Mouse (Mus musculus) cortical plate, adult 2 months (tissue): ENCODE results near the gene Akap12. TPM values are rescaled to one million over a fixed set of nuclear protein-coding genes. Genes with fewer than 3 reads are reported as not detected.

Experiments used
- H3K27ac ChIP-seq: fragments of 200-500 bp; 2 replicates; pipeline ENCODE4 v1.5.1; 2012; ENCODE audit warnings: low read length, control low read depth, inconsistent platforms; ENCODE audit not compliant: insufficient read depth
- H3K4me1 ChIP-seq: fragments of 200-500 bp; 2 replicates; pipeline ENCODE4 v1.6.1; 2011; ENCODE audit warnings: low read length; ENCODE audit not compliant: control insufficient read depth, insufficient read depth
- H3K4me3 ChIP-seq: fragments of 200-500 bp; 2 replicates; pipeline ENCODE4 v1.5.1; 2011; ENCODE audit warnings: mild to moderate bottlenecking, low read length, control low read depth; ENCODE audit not compliant: insufficient read depth
- CTCF ChIP-seq: fragments of 200-500 bp; IDR thresholded peaks from 2 replicates; pipeline ENCODE4 v1.5.1; 2011; ENCODE audit warnings: mild to moderate bottlenecking, control low read depth, low read length; ENCODE audit not compliant: insufficient read depth; ENCODE audit errors: extremely low read depth
- POLR2A ChIP-seq: fragments of 200-500 bp; IDR thresholded peaks from 2 replicates; pipeline ENCODE4 v1.6.1; 2011; ENCODE audit warnings: mild to moderate bottlenecking, low read length, control low read depth; ENCODE audit not compliant: insufficient read depth; ENCODE audit errors: extremely low read depth
- polyA plus RNA-seq: library from polyadenylated mRNA; depleted of rRNA; stranded (reverse); fragments of >200 nt; gene quantifications from 2 replicates; pipeline ENCODE4 v1.2.3, GENCODE M21; 2012; rRNA removed

Gene Akap12
- polyA plus RNA-seq, 1 experiment, result 11.8 TPM

GRCm38 (mm10) chr10:4389036-4389435 is 122.9 kb downstream of the Akap12 start:
- H3K27ac ChIP-seq, result no peak overlapping the region
- H3K4me3 ChIP-seq, result peak overlapping the region; percentile 74
- TF ChIP-seq CTCF (no peak), POLR2A (no peak)
- peaks cover 13% of the 10 kb centered on the region for H3K4me1 ChIP-seq

GRCm38 (mm10) chr10:4389461-4390112 is 123.4 kb downstream of the Akap12 start:
- H3K4me3 ChIP-seq, result peak overlapping the region; percentile 74
- no peak overlapping the region for H3K27ac ChIP-seq
- TF ChIP-seq POLR2A (no peak), CTCF (no peak)
- H3K4me1 ChIP-seq, result peaks cover 13% of the 10 kb centered on the region

- H3K4me1 ChIP-seq, result peaks cover 18% of the 10 kb centered on the region
- no peak overlapping the region for H3K27ac ChIP-seq
- TF ChIP-seq CTCF, result no peak
- no peak overlapping the region; the same call in 1 of the 2 replicates for H3K4me3 ChIP-seq
Measured at GRCm38 (mm10) chr10:4390550-4390949, 124.4 kb downstream of the Akap12 start.

GRCm38 (mm10) chr10:4391076-4391475 is 124.9 kb downstream of the Akap12 start:
- no peak for TF ChIP-seq CTCF
- TF ChIP-seq POLR2A, result no peak
- Histone ChIP-seq H3K4me3 (no peak overlapping the region), H3K4me1 (peaks cover 18% of the 10 kb centered on the region), H3K27ac (no peak overlapping the region)

- H3K4me1 ChIP-seq, result peaks cover 18% of the 10 kb centered on the region
- no peak overlapping the region for H3K27ac ChIP-seq
- peak; percentile 46 for TF ChIP-seq CTCF
- TF ChIP-seq POLR2A, result no peak
- H3K4me3 ChIP-seq, result no peak overlapping the region
Measured at GRCm38 (mm10) chr10:4391851-4392250, 125.7 kb downstream of the Akap12 start.

- no peak overlapping the region for H3K4me3 ChIP-seq
- H3K27ac ChIP-seq, result no peak overlapping the region
- H3K4me1 ChIP-seq, result peaks cover 9% of the 10 kb centered on the region
- no peak for TF ChIP-seq POLR2A
- no peak for TF ChIP-seq CTCF
Measured at GRCm38 (mm10) chr10:4395321-4395720, 129.1 kb downstream of the Akap12 start.

- Histone ChIP-seq H3K4me3 (no peak overlapping the region), H3K4me1 (peaks cover 6% of the 10 kb centered on the region), H3K27ac (no peak overlapping the region)
- TF ChIP-seq CTCF, result no peak
- no peak for TF ChIP-seq POLR2A
Measured at GRCm38 (mm10) chr10:4398058-4398457, 131.9 kb downstream of the Akap12 start.

- Histone ChIP-seq H3K27ac (no peak overlapping the region), H3K4me1 (no peaks in the 10 kb centered on the region), H3K4me3 (no peak overlapping the region)
- TF ChIP-seq POLR2A (no peak), CTCF (peak; percentile 68)
Measured at GRCm38 (mm10) chr10:4404895-4405491, 138.8 kb downstream of the Akap12 start.

GRCm38 (mm10) chr10:4405511-4405910 is 139.3 kb downstream of the Akap12 start:
- TF ChIP-seq CTCF, result no peak
- no peak for TF ChIP-seq POLR2A
- Histone ChIP-seq H3K4me1 (no peaks in the 10 kb centered on the region), H3K4me3 (no peak overlapping the region), H3K27ac (no peak overlapping the region)

- H3K4me3 ChIP-seq, result no peak overlapping the region
- TF ChIP-seq POLR2A, result no peak
- TF ChIP-seq CTCF, result no peak
Measured at GRCm38 (mm10) chr10:4407191-4407590, 141.0 kb downstream of the Akap12 start.

More at GRCm38 (mm10) chr10:4407191-4407590, 141.0 kb downstream of the Akap12 start:
- Histone ChIP-seq H3K27ac (no peak overlapping the region), H3K4me1 (no peaks in the 10 kb centered on the region)

Other genes starting within 250 kb of the Akap12 start
- gene Zbtb2, start 121.7 kb downstream of the Akap12 start, polyA plus RNA-seq, result 7.8 and 7.9 TPM in 2 replicates
- gene Rmnd1, start 166.0 kb downstream of the Akap12 start, polyA plus RNA-seq, result 109 and 118 TPM in 2 replicates
- 21.1 and 22.6 TPM in 2 replicates for gene Armt1, start 166.1 kb downstream of the Akap12 start, polyA plus RNA-seq
- 0.31 and 0.32 TPM in 2 replicates for gene Ccdc170, start 216.1 kb downstream of the Akap12 start, polyA plus RNA-seq